17 mouse cellular contexts compared by ENCODE assay signal in genomic region chr8:81862738-81863137, GRCm38 (mm10).
DNase-seq lines count a peak whose midpoint lies in the region; TF ChIP-seq lines count a peak whose summit lies in the region.
"Had no signal": no experiment of that assay in that cellular context is flagged by ENCODE, and none has a peak within 500 bp of the region (broad histone marks: within the 10 kb centered on the region; RNA-seq: fewer than 3 reads in every experiment).

No protein-coding gene starts in this region.

- intact Hi-C loops in gastrocnemius, adult 2 months (cut with DNase I) = no loop called here

- no peaks in the 10 kb centered on the region for H3K9me3 ChIP-seq in MEL (replicated peaks; ENCODE audit: insufficient read depth, low read length)
- no peaks in the 10 kb centered on the region for H3K9me3 ChIP-seq in midbrain, embryonic 10.5 days (replicated peaks)
- H3K9me3 ChIP-seq: G1E had no signal

- peaks cover 3 to 5% of the 10 kb centered on the region in 2 experiments; a peak in 3 of 4 replicates for H3K36me3 ChIP-seq in MEL (ENCODE audit: control insufficient read depth in 1 of 2, insufficient read depth in 2 of 2, low read length in 2 of 2)
- no peaks in the 10 kb centered on the region for H3K36me3 ChIP-seq in midbrain, embryonic 10.5 days

- no peak for TF ChIP-seq RAD21 in MEL (IDR thresholded peaks at IDR 0.05; ENCODE audit: low read depth, low read length)

- no peaks in the 10 kb centered on the region; a peak in 1 of 4 replicates for H3K4me1 ChIP-seq in MEL (ENCODE audit: control insufficient read depth in 1 of 2, insufficient read depth in 2 of 2, low read length in 2 of 2)
- H3K4me1 ChIP-seq in midbrain, embryonic 10.5 days = no peaks in the 10 kb centered on the region

- TF ChIP-seq EP300 in MEL (IDR thresholded peaks at IDR 0.05; ENCODE audit: low read depth in 1 of 2, low read length in 2 of 2) = peak in 1 of 2 experiments; percentile 57; a peak in 2 of 4 replicates

- H3K27ac ChIP-seq in gastrocnemius, adult 2 months = peak overlapping the region; percentile 46; the same call in 1 of the 2 replicates
- no peak overlapping the region for H3K27ac ChIP-seq in MEL (ENCODE audit: control insufficient read depth, low read depth, low read length)
- no peak overlapping the region for H3K27ac ChIP-seq in midbrain, embryonic 10.5 days (replicated peaks)

- TF ChIP-seq POLR2A in MEL (IDR thresholded peaks at IDR 0.05; ENCODE audit: control insufficient read depth in 1 of 2, insufficient read depth in 1 of 2, low read depth in 1 of 2, low read length in 2 of 2, poor library complexity in 1 of 2) = no peak

- DNase-seq in gastrocnemius, adult 2 months = no peak
- no peak for DNase-seq in gastrocnemius, postnatal 25 days
- peak; percentile 16 for DNase-seq in MEL (ENCODE audit: low read depth, low spot score)
- no peak for DNase-seq in midbrain, embryonic 10.5 days (ENCODE audit: low spot score)
- DNase-seq: adrenal gland, adult 8-10 months; adrenal gland, postnatal 10 days; adrenal gland, postnatal 14 days; adrenal gland, postnatal 25 days; adrenal gland, postnatal 36 days; B cell, adult 2 months; cerebellum, adult 11 months; cerebellum, adult 11-12 months; cerebellum, adult 18-20 months; cerebellum, adult 2 months had no signal

- no peak overlapping the region for H3K4me3 ChIP-seq in gastrocnemius, adult 2 months
- no peak overlapping the region for H3K4me3 ChIP-seq in MEL (ENCODE audit: control insufficient read depth in 1 of 2, insufficient read depth in 1 of 2, low read depth in 2 of 2, low read length in 2 of 2)
- no peak overlapping the region for H3K4me3 ChIP-seq in midbrain, embryonic 10.5 days

- H3K79me2 ChIP-seq in MEL (ENCODE audit: control insufficient read depth, insufficient read depth, low read length, poor library complexity) = no peaks in the 10 kb centered on the region; the same call in 1 of the 2 replicates

- TF ChIP-seq CTCF in gastrocnemius, adult 2 months (IDR thresholded peaks at IDR 0.05) = no peak
- TF ChIP-seq CTCF in MEL (IDR thresholded peaks at IDR 0.05 in 2 of 3, conservative IDR thresholded peaks at IDR 0.05 in 1 of 3; ENCODE audit: control insufficient read depth in 1 of 3, insufficient read depth in 1 of 3, low read depth in 2 of 3, low read length in 3 of 3, poor library complexity in 1 of 3, severe bottlenecking in 1 of 3) = no peak

- no peaks in the 10 kb centered on the region for H3K27me3 ChIP-seq in MEL (ENCODE audit: control insufficient read depth in 1 of 2, insufficient read depth in 2 of 2, low read length in 2 of 2)
- H3K27me3 ChIP-seq in midbrain, embryonic 10.5 days (ENCODE audit: low read depth, poor library complexity, severe bottlenecking) = no peaks in the 10 kb centered on the region
- H3K27me3 ChIP-seq: CH12.LX, Patski had no signal

- H3K9ac ChIP-seq in MEL (ENCODE audit: control insufficient read depth, low read depth, low read length, poor library complexity, severe bottlenecking) = no peak overlapping the region

TF ChIP-seq in MEL, 35 proteins besides CTCF, POLR2A, EP300 and RAD21:
- TF ChIP-seq SMC3 (IDR thresholded peaks at IDR 0.05; ENCODE audit: low read depth, low read length) (no peak), ZKSCAN1 (IDR thresholded peaks at IDR 0.05; ENCODE audit: low read depth, low read length) (no peak), GATA1 (IDR thresholded peaks at IDR 0.05; ENCODE audit: low read depth, low read length) (peak; percentile 54; the same call in 1 of the 2 replicates), MXI1 (IDR thresholded peaks at IDR 0.05; ENCODE audit: low read depth, low read length) (no peak), MYB (IDR thresholded peaks at IDR 0.05; ENCODE audit: low read depth, low read length) (no peak)
